Mouse (Mus musculus) MEL (cell line): ENCODE results near the gene Itga8.

Experiments
- CHD2 ChIP-seq: IDR thresholded peaks from 2 replicates; pipeline ENCODE4 v1.6.1; 2011; ENCODE audit warnings: low read length, improper control_type of control experiment
- CTCF ChIP-seq, 3 experiments: IDR thresholded peaks in 2 of 3; conservative IDR thresholded peaks in 1 of 3; 2 replicates each; pipeline ENCODE4 v1.5.1; 2011 to 2012; ENCODE audit warnings: low read length in 3 of 3, low read depth in 2 of 3, mild to moderate bottlenecking in 2 of 3, improper control_type of control experiment in 1 of 3, inconsistent platforms in 1 of 3, mixed read lengths in 1 of 3, moderate library complexity in 1 of 3; ENCODE audit not compliant: control insufficient read depth in 1 of 3, insufficient read depth in 1 of 3, poor library complexity in 1 of 3, severe bottlenecking in 1 of 3
- EP300 ChIP-seq, 2 experiments: IDR thresholded peaks; 2 replicates each; pipeline ENCODE4 v1.6.1; 2011; ENCODE audit warnings: improper control_type of control experiment in 2 of 2, low read length in 2 of 2, low read depth in 1 of 2, mild to moderate bottlenecking in 1 of 2
- POLR2A ChIP-seq, 2 experiments: IDR thresholded peaks; 2 replicates each; pipeline ENCODE4 v1.6.1; 2011 to 2012; ENCODE audit warnings: low read length in 2 of 2, mild to moderate bottlenecking in 2 of 2, control low read depth in 1 of 2, improper control_type of control experiment in 1 of 2, low read depth in 1 of 2, moderate library complexity in 1 of 2; ENCODE audit not compliant: control insufficient read depth in 1 of 2, insufficient read depth in 1 of 2, poor library complexity in 1 of 2
- SMC3 ChIP-seq: IDR thresholded peaks from 2 replicates; pipeline ENCODE4 v1.6.1; 2011; ENCODE audit warnings: low read depth, low read length, improper control_type of control experiment

- TF ChIP-seq EP300 (IDR thresholded peaks at IDR 0.05; ENCODE audit: low read depth in 1 of 2, low read length in 2 of 2), result no peak
- no peak for TF ChIP-seq CTCF (IDR thresholded peaks at IDR 0.05 in 2 of 3, conservative IDR thresholded peaks at IDR 0.05 in 1 of 3; ENCODE audit: control insufficient read depth in 1 of 3, insufficient read depth in 1 of 3, low read depth in 2 of 3, low read length in 3 of 3, poor library complexity in 1 of 3, severe bottlenecking in 1 of 3)
- no peak for TF ChIP-seq SMC3
- no peak for TF ChIP-seq CHD2
- TF ChIP-seq POLR2A (IDR thresholded peaks at IDR 0.05; ENCODE audit: control insufficient read depth in 1 of 2, insufficient read depth in 1 of 2, low read depth in 1 of 2, low read length in 2 of 2, poor library complexity in 1 of 2), result no peak
Measured at GRCm38 (mm10) chr2:12198699-12199098, 103.0 kb downstream of the Itga8 start.
